Comparison of ENCODE assay signal across 14 mouse cellular contexts in the genomic region with DNA sequence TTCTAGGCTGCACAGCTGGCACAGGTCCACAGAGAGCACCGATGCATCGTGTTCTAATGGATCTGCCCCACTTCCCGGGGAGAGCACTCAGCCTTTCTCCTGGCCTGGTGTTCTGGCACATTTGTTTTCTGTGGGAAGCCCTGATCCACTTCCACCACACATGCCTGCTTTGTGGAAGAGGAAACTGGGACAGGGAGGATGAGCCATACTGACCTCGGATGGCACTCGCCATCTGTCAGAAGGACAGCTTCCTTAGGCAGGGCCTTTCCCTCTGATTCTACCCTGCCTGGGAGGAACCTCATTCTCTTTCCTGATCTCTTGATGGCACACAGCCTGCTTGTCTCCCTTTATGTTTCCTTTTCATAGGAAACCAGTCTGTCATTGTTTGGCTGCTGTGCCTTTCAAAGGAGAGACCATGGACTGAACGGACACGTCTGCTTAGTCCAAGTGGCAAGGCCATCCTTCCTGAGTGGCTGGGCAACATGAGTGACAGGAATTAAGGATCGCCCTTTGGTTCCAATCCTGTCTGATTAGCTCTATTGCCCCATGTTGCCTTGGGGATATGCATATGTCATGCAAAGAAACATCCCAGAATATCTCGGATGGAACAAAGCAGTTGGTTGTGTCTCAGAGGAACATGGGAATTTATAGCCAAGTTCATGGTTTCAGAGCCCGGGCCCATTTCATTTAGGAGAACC. TPM values are rescaled to one million over a fixed set of nuclear protein-coding genes. Genes with fewer than 3 reads are reported as not detected.
DNase-seq lines count a peak whose midpoint lies in the region; ATAC-seq lines count a peak whose summit lies in the region.
"Had no signal": no experiment of that assay in that cellular context is flagged by ENCODE, and none has a peak within 500 bp of the region (broad histone marks: within the 10 kb centered on the region; RNA-seq: fewer than 3 reads in every experiment).

No protein-coding gene starts in this region.

- no peak overlapping the region for H3K9ac ChIP-seq in kidney, embryonic 15.5 days
- H3K9ac ChIP-seq in hindbrain, embryonic 16.5 days (ENCODE audit: low read depth, low read length): no peak overlapping the region
- H3K9ac ChIP-seq: limb, embryonic 13.5 days; midbrain, embryonic 12.5 days had no signal

- H3K27me3 ChIP-seq in kidney, embryonic 15.5 days: no peaks in the 10 kb centered on the region
- no peaks in the 10 kb centered on the region for H3K27me3 ChIP-seq in hindbrain, embryonic 16.5 days (replicated peaks; ENCODE audit: control insufficient read depth, insufficient read depth, low read length)
- H3K27me3 ChIP-seq: limb, embryonic 13.5 days; midbrain, embryonic 12.5 days had no signal

- H3K4me2 ChIP-seq in kidney, embryonic 15.5 days: no peak overlapping the region
- no peak overlapping the region for H3K4me2 ChIP-seq in hindbrain, embryonic 16.5 days (ENCODE audit: low read length)
- H3K4me2 ChIP-seq: limb, embryonic 13.5 days; midbrain, embryonic 12.5 days had no signal

- H3K27ac ChIP-seq in kidney, embryonic 15.5 days: no peak overlapping the region
- peak overlapping the region; percentile 23 for H3K27ac ChIP-seq in hindbrain, embryonic 16.5 days (ENCODE audit: low read depth, low read length)
- H3K27ac ChIP-seq: limb, embryonic 13.5 days; midbrain, embryonic 12.5 days had no signal

- H3K4me3 ChIP-seq in kidney, embryonic 15.5 days (replicated peaks): no peak overlapping the region
- no peak overlapping the region for H3K4me3 ChIP-seq in hindbrain, embryonic 16.5 days (ENCODE audit: low read length)
- H3K4me3 ChIP-seq: limb, embryonic 13.5 days; midbrain, embryonic 12.5 days had no signal

- no peak; the same call in 1 of the 2 replicates for ATAC-seq in kidney, embryonic 15.5 days (replicated peaks; ENCODE audit: low FRiP score)
- ATAC-seq in hindbrain, embryonic 16.5 days: peak; percentile 31
- ATAC-seq: inflammation-experienced regulatory T-cells, adult 6 months had no signal

- no peaks in the 10 kb centered on the region for H3K36me3 ChIP-seq in kidney, embryonic 15.5 days
- no peaks in the 10 kb centered on the region for H3K36me3 ChIP-seq in hindbrain, embryonic 16.5 days (ENCODE audit: control insufficient read depth, insufficient read depth, low read length)
- H3K36me3 ChIP-seq: limb, embryonic 13.5 days; midbrain, embryonic 12.5 days had no signal

- peak; percentile 58 for DNase-seq in kidney, adult 11 months
- DNase-seq in adrenal gland, postnatal 36 days: peak; percentile 53 to 55
- peak; percentile 59 for DNase-seq in lung, postnatal 25 days (ENCODE audit: low spot score)
- DNase-seq in gastrocnemius, adult 8-10 months (ENCODE audit: low spot score in 2 of 2): no peak
- no peak for DNase-seq in urinary bladder, adult 2 months (ENCODE audit: low spot score)
- DNase-seq in gastrocnemius, postnatal 25 days: no peak
- DNase-seq: embryo, embryonic 11 days; gastrocnemius, postnatal 10 days; right cerebral cortex, postnatal 25 days had no signal

- no peaks in the 10 kb centered on the region for H3K9me3 ChIP-seq in kidney, embryonic 15.5 days (replicated peaks)
- H3K9me3 ChIP-seq in hindbrain, embryonic 16.5 days (ENCODE audit: control insufficient read depth, low read length): peaks cover 2% of the 10 kb centered on the region; the same call in 1 of the 2 replicates

- H3K4me1 ChIP-seq in kidney, embryonic 15.5 days: no peaks in the 10 kb centered on the region
- H3K4me1 ChIP-seq in hindbrain, embryonic 16.5 days (ENCODE audit: control insufficient read depth, insufficient read depth, low read depth, low read length): peaks cover 4% of the 10 kb centered on the region; the same call in 1 of the 2 replicates
- H3K4me1 ChIP-seq: limb, embryonic 13.5 days; midbrain, embryonic 12.5 days had no signal

- WGBS in kidney, embryonic 15.5 days: 69% methylated on average over 10 of the region's 10 CpGs
- 59% methylated on average over 10 of the region's 10 CpGs for WGBS in hindbrain, embryonic 16.5 days

RNA-seq across cellular contexts. Expression of a gene that starts 13.7 kb away (rescaled TPM):
- 8.7 and 9.5 TPM in 2 replicates for polyA plus RNA-seq in kidney, embryonic 15.5 days (2015; fragmentation: Nextera tagmentation; extraction: Ambion mirVana)
- 10 to 100 TPM; 29.2 to 61.5 TPM for total RNA-seq in adrenal gland, postnatal 36 days (2021)
- 1.9 TPM in 2 replicates for polyA plus RNA-seq in hindbrain, embryonic 16.5 days (2015; fragmentation: Nextera tagmentation; extraction: Ambion mirVana)
- total RNA-seq in gastrocnemius, adult 8-10 months (2022): 1 to 10 TPM; 4.6 to 6.5 (median 5.7) TPM
- polyA plus RNA-seq in urinary bladder, adult 2 months (2012; rRNA removed): 12.0 and 12.8 TPM in 2 replicates
- 1 to 10 TPM; 6.1 to 7.4 TPM for total RNA-seq in gastrocnemius, postnatal 25 days (2021)
- polyA plus RNA-seq: inflammation-experienced regulatory T-cells, adult 6 months had no signal

Comparison
In these comparisons a context has a peak if more than half of its experiments do, and no peak if none do; other contexts are left out.
1. DNase-seq: peak in kidney, adult 11 months (single experiment), adrenal gland, postnatal 36 days (2 of 2) and lung, postnatal 25 days (single experiment); none in gastrocnemius, adult 8-10 months (0 of 2), urinary bladder, adult 2 months (single experiment) and gastrocnemius, postnatal 25 days (single experiment).